Mouse (Mus musculus) v-Abl transformed pro-B cells (cell line): Measurements from ENCODE around the gene Gp1ba.

Source experiments
- in situ Hi-C, 2 experiments: fragments of 400-800 bp; cut with MboI; formaldehyde crosslinking; loops; one replicate each; pipeline ENCODE4 v1.15.1; 2025; ENCODE audit not compliant: unreplicated experiment in 2 of 2

Gene Gp1ba

DNA sequence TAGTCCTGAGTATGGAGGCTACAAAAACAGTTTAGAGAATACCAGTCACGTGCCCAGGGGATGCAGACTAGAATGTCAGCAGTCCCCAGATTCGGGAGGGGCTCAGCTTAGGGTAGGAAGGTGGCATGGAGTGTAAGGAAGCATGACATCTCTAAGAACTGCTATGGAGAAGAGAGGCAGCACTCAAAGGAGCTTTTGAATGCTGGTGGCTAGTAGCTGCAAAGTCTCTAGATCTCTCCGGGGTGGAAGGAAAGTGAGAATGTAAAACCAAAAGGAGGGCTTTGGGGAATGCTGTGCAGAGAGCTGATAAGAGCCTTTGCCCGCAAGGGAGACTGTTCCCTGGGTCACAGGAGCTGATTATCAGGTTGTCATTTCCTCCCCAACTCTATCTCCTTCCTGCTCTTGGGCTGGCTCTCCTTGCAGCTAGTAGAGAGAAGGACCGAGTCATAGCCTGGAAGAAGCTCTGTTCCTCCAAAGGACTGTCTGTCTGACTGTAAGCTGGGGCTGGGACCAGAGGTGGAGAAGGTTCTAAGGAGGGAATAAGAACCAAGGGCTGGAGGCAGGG lies at the start of gene Gp1ba:
Gp1ba (plus strand) TSS at position 409 of the 565 bp plus-strand sequence.
- in situ Hi-C loops: loop anchor here in 1 of 2 experiments (10.0 kb wide), 1 partner anchor 46 kb away; the partner anchor contains the start of gene Camta2

DNA sequence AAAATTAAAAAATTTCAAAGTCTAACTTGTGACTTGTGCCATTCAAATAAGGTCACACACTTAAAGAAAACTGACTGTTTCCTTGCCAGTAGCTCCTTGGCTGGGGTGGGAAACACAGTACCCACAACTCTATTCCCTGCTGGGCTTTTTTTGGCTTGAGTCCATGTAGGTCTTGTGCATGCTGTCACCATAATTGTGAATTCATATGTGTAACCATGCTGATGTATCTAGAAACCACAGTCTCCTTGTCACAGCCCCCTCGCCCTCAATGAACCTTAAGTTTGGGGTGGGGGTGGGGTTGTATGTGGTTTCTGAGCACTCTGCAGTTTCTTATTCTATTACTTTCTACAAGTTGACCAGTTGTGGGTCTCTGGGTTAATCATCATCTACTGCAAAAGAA lies 47.2 kb upstream of the Gp1ba start:
- in situ Hi-C loops: loop anchor here in 1 of 2 experiments (10.0 kb wide), 1 partner anchor 47 kb away; the partner anchor contains the start of gene Pld2

DNA sequence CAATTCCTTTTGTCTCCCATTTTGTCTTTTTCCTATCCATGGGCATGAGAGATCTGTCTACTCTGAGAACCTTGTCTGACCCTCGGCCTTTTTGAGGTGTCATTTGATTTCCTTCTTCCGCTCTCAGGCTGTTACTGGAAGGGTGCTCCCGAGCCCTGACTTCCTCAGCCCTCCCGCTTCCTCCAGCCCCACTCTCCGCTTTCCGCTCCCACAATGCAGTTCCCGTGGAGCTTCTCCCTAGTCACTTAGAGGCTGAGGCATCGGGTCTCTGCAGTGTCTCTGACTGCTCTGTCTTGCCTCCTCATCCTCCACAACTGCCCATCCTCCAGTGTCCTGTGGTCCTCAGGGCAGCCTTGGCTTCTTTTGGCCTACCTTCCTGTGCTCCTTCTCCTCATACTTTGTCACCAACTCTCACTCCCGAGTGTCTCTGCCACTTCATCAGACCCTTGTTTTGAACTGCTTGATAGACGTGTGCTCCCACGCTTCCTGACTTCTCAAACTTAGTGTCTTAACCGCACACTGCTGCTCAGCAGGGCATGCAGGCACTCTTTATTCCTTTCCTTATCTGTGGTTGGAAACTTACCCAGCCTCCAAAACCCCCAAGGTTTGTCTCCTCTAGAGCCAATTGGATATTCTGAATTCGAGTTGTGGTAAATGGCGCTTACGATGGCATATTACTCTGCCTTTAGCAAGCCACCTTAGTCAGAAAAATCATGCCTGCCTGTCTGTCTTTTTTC lies 44.5 kb upstream of the Gp1ba start:
- in situ Hi-C loops: loop anchor here in 1 of 2 experiments (10.0 kb wide), 1 partner anchor 50 kb away; the partner anchor contains the start of gene Pld2

DNA sequence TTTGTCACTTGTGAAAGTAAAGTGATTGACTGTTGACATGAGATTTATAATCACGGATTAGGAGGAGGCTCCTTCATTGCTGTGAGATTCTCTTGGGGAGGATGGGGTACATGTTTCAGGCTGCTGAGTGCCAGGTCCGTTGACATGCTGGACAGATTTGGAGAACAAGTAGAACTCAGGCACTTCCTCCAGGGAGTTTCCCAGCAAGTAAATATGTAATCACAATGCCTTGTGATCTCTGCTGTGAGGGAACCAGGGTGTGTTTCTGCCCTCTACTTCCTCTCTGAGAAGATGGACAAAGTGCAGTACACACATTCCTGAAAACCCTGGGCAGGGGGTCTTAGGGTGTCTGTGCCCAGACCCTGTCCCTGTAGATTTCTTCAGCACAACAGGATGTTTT lies 43.3 kb upstream of the Gp1ba start:
- in situ Hi-C loops: loop anchor here in 1 of 2 experiments (10.0 kb wide), 1 partner anchor 51 kb away; the partner anchor contains the start of gene Pld2

DNA sequence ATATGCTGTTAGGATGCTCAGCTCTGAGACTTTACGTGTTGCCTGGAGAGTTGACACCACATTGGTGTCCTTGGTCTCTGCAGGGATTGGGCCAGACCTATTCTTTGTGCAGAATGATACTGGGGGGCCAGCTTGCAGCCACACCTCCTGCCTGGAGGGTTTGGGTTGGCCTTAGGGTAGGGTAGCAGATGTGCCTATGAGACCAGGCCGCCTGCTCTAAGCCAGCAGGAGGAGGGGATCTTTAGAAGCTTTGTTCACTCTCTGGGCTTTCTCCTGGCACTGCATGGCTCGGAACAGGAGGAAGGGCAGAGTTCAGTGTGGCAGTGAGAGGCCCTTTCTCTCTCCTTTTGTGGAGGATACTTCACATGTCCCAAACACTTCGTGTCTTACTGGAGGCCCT lies 42.8 kb upstream of the Gp1ba start:
- in situ Hi-C loops: loop anchor here in 1 of 2 experiments (10.0 kb wide), 1 partner anchor 51 kb away; the partner anchor contains the start of gene Pld2

DNA sequence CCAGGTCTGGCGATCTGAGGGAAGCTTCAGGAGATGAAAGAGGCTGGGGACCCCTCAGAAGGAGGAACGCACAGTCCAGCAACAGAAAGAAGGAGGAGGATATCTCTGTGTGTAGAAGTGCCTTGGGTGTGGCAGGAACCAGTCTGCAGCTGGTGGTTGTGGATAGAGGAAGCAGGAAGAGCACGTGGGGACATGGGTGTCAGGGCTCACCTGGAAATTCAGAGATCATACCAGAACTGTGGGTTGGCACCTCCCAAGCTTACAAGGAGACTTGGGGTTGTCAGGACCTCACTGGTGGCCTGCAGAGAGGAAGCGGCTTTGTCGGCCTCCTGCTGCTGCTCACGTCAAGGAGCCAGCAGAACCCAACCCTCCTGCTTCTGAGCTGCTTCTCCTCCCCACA lies 41.6 kb upstream of the Gp1ba start:
- in situ Hi-C loops: loop anchor here in 1 of 2 experiments (10.0 kb wide), 1 partner anchor 52 kb away; the partner anchor contains the start of gene Pld2

DNA sequence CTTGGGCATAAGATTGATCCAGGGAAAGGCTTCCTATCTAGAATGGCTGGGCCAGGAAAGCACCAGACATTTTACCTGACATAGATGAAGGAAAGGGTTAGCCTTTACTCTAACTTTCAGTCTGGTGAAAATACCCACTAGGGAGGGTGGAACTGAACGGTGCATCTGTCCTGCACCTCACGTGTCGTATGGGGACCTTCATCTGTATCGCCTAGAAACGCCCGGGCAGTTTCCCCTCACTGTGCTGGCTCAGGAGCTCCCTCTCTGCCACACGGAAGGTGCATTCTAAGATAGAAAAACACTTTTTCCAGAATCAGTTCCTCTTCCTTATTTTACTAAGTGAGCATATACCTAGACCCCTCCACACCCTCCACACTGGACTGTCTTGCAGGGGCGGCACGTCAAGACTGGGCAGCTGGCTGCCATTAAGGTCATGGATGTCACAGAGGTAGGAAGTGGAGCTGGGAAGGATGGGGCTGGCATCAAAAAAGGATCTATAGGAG lies 40.4 kb upstream of the Gp1ba start:
- in situ Hi-C loops: loop anchor here in 1 of 2 experiments (10.0 kb wide), 1 partner anchor 54 kb away; the partner anchor contains the start of gene Pld2

DNA sequence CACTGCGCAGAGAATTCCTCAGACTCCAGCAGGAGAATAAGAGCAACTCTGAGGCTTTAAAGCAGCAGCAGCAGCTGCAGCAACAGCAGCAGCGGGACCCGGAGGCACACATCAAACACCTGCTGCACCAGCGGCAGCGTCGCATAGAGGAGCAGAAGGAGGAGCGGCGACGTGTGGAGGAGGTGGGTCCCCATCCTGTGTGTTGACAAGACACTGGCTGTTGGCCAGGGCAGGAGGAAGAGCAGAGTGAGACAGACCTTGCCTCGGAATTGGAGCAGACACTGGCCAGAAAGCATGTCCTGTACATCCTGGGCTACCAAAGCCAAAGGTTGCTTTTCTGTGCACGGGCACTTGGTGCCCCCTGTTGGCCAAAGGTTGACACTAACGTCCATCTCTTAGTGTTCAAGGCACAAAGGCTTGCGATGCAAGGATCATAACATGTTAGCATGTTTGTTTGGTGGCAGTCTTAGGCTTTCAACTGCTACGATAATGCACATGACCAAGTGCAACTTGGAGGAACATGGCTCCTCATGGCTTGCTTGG lies 33.8 kb upstream of the Gp1ba start:
- in situ Hi-C loops: loop anchor here (5.0 to 25.0 kb wide), 4 partner anchors 60 to 368 kb away; partner anchors contain the start of genes 0610010K14Rik (in 1 of the 2), Arrb2 (in 1 of the 2), Bcl6b (in 1 of the 2) and Gltpd2 (in 1 of the 2)

DNA sequence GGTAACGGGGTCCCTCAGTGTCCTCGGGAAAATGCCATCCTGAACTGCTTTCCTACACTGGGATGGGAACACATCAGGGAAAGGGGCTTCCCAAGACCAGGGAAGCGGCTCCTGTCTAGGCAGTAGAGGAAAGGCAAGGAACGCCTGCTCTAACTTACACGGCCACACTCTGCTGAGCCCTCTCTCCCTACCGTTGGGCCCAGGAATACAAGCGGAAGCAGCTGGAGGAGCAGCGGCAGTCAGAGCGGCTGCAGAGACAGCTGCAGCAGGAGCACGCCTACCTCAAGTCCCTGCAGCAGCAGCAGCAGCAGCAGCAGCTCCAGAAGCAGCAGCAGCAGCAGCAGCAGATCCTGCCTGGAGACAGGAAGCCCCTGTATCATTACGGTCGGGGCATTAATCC lies 32.2 kb upstream of the Gp1ba start:
- in situ Hi-C loops: loop anchor here (5.0 to 25.0 kb wide), 4 partner anchors 62 to 369 kb away; partner anchors contain the start of genes 0610010K14Rik (in 1 of the 2), Arrb2 (in 1 of the 2), Bcl6b (in 1 of the 2) and Gltpd2 (in 1 of the 2)

DNA sequence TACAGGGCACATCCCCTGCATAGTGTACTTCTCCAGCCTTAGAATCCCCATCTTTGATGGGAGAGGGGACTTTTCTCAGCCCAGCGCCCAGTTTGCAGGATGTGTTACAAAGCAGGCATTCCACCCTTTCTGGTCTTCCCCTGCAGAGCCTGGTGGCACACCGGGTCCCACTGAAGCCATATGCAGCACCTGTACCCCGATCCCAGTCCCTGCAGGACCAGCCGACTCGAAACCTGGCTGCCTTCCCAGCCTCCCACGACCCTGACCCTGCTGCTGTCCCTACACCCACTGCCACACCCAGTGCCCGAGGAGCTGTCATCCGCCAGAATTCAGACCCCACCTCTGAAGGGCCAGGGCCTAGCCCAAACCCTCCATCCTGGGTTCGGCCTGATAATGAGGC lies 31.3 kb upstream of the Gp1ba start:
- in situ Hi-C loops: loop anchor here (5.0 to 25.0 kb wide), 4 partner anchors 63 to 370 kb away; partner anchors contain the start of genes 0610010K14Rik (in 1 of the 2), Arrb2 (in 1 of the 2), Bcl6b (in 1 of the 2) and Gltpd2 (in 1 of the 2)

DNA sequence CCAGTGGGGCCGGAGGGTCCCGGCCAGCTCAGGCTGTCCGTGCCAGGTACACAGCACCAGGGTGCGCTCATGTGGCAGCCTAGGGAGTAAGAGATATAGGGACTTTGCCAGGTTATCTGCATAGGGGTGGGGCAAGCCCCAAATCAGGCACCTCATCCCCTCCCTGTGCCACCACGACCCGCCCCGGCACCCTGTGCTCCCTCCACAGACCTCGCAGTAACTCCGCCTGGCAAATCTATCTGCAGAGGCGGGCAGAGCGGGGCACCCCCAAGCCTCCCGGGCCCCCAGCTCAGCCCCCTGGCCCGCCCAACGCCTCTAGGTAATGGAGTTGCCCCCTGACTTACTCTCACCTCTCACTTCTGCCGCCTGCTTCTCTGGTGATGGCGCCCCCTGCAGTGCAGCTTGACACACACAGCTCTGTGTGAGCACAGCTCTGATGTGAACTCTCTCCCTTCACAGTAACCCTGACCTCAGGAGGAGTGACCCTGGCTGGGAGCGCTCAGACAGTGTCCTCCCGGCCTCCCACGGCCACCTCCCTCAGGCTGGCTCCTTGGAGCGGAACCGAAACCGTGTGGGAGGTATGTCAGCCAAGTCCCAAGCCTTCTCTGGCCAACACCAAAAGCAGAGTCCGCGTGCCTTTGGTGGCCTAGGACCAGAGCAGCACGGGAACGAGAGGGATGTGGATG lies 30.4 kb upstream of the Gp1ba start:
- in situ Hi-C loops: loop anchor here (5.0 to 25.0 kb wide), 4 partner anchors 64 to 371 kb away; partner anchors contain the start of genes 0610010K14Rik (in 1 of the 2), Arrb2 (in 1 of the 2), Bcl6b (in 1 of the 2) and Gltpd2 (in 1 of the 2)

DNA sequence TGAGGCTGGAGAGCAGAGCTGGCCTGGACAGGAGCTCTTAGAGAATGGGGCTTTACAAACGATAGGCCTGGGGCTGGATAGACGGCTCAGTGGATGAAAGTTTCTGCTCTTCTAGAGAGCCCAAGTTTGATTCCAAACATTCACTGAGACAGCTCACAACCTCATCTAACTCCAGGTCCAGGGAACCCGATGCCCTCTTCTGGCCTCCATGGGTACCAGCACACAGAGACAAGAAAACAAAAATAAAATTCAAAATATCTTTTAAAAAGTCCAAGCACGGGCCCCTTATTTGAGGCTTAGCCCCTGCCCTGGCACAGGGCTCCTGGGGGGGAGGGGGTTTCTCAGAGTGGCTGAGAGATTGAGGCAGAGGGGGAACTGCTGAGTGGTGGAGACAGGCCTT lies 28.2 kb upstream of the Gp1ba start:
- in situ Hi-C loops: loop anchor here in 1 of 2 experiments (5.0 to 25.0 kb wide), 2 partner anchors 293 to 373 kb away; partner anchors contain the start of genes 0610010K14Rik, Bcl6b, Gm21988 and Rnasek

DNA sequence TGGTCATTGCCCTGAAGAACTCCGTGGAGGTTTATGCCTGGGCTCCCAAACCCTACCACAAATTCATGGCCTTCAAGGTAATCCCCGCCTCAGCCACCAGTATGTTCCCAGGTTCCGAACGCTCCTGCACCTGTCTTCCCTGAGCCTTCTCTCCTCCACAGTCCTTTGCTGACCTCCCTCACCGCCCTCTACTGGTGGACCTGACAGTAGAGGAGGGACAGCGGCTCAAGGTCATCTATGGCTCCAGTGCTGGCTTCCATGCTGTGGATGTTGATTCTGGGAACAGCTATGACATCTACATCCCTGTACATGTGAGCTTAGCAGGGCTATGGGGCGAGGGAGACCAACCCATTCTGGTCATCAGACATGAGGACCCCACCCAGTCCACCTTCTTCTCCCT lies 26.4 kb upstream of the Gp1ba start:
- in situ Hi-C loops: loop anchor here in 1 of 2 experiments (5.0 to 25.0 kb wide), 2 partner anchors 295 to 375 kb away; partner anchors contain the start of genes 0610010K14Rik, Bcl6b, Gm21988 and Rnasek

DNA sequence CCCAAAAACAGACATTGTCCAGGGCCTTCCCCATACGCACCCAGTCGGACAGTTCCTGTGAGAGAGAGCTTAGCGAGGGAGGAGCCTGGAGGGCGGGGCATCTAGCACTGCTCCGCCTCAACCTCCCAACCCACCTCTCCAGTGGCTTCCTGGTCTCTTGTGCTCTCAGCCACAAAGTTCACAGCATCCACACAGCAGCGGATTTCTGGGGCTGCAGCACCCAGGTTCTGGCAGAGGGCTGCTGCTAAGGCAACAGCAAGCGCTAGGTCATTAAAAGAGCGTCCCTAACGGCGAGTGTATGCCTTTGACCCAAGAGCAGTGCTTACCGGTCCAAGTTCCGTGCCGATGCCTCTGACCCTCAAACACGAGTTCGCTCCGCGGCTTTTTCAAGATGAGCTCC lies 23.8 kb upstream of the Gp1ba start:
- in situ Hi-C loops: loop anchor here in 1 of 2 experiments (25.0 kb wide), 1 partner anchor 378 kb away; the partner anchor contains the start of genes 0610010K14Rik, Bcl6b, Gm21988 and Rnasek

DNA sequence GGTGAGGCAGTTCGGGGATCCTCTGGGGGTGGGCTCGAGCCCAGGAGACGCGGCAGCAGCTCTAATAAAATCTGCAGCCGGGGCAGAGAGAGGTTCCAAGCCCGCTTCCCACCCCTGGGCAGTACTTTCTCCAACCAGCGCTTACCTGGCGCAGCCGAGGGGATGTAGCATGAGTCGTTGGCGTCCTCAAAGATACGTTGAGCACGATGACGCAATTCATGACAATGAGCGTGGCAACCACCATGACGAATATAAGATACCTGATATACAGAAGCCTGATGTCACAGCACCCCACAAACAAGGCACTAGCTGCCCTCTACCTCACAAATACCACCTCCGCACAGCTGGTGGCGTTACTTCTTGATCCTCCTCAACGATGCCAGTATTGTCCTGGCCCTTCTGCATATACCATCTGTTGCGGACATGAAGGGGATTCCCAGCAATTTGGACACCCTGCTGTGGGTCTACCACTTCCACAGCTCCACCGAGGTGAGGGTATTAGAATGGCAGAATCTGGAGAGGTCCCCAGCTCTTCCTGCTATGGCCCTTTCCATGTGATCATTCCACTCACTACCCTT lies 23.3 kb upstream of the Gp1ba start, which contains the start of gene 4930544D05Rik:
4930544D05Rik (plus strand) TSS at position 333 of the 578 bp plus-strand sequence.
- in situ Hi-C loops: loop anchor here in 1 of 2 experiments (25.0 kb wide), 1 partner anchor 378 kb away; the partner anchor contains the start of genes 0610010K14Rik, Bcl6b, Gm21988 and Rnasek

DNA sequence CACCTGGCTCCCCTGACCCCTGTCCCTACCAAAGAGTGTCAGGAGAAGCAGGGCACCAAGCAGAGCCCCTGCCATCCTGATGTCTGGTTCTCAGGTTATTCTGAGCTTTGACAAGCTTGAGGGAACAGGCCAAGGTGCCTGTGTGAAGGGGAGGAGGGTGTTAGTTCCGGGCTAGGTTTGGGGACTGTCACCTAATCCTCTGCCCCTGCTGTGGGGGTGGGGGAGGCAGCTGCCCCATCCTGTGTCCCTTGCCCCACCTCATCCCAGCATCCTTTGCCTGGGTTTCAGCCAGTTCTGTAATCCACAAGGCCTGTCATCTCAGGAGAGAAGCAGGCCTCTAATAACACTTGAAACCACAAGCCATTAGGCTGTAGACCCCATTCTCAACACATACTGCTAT lies 19.8 kb upstream of the Gp1ba start, which contains the start of gene Chrne:
Chrne (minus strand) TSS at position 116 of the 400 bp plus-strand sequence.
- in situ Hi-C loops: loop anchor here in 1 of 2 experiments (25.0 kb wide), 1 partner anchor 382 kb away; the partner anchor contains the start of genes 0610010K14Rik, Bcl6b, Gm21988 and Rnasek

DNA sequence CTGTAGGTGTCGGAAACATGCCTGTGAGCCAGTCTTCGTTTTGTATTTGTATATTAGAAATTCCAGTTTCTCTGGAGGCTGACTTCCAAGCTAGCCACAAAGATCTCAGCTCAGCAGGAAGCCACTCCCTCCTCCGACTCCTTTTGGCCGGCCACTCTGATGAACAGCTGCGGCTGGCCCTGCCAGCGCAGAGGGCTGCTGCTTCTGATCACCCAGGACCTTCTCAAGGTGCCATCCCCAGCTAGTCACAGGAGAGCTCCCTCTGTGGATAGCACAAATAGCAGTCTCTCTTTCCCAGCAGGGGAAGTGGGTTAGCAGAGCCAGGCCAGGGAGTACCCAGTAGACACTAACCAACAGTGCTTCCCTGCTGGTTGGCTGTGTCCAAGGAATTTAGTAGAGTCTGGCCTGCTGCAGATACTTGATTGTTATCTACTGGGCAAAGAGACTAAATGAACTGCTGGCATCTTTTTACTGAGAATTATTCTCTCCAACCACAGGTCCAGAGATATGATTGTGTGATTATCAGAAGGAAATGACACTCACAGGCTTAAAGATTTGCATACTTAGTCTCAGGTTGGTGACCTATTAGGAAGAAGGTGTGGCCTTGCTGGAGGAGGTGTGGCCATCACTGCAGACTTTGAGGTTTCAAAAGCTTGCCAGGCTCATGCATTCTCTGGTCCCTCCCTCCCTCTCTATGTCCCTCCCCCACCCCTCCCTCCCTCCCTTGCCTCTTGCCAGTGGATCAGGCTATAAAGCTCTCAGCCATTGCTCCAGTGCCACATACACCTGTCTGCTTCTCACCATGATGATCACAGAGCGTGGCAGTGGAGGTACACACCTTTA lies 16.7 kb upstream of the Gp1ba start:
- in situ Hi-C loops: loop anchor here in 1 of 2 experiments (10.0 to 25.0 kb wide), 2 partner anchors 207 to 385 kb away; partner anchors contain the start of genes 0610010K14Rik, Bcl6b, Gm21988 and Pelp1
